Mouse (Mus musculus) erythroblast, embryonic 14.5 days (primary cell): Measurements from ENCODE around the gene Rinl.

Experiments
- GATA1 ChIP-seq: IDR thresholded peaks from 2 replicates; pipeline ENCODE4 v1.6.1; 2012; ENCODE audit warnings: low read length, inconsistent platforms, mixed read lengths
- TAL1 ChIP-seq: IDR thresholded peaks from 3 replicates; pipeline ENCODE4 v1.6.1; 2012; ENCODE audit warnings: low read length, inconsistent platforms, mixed read lengths

GRCm38 (mm10) chr7:28785161-28785560 lies 3.6 kb upstream of the Rinl start:
- no peak for TF ChIP-seq GATA1
- no peak for TF ChIP-seq TAL1
